Mouse (Mus musculus): ENCODE measurements around the gene Tnfsf13b. TPM values are rescaled to one million over a fixed set of nuclear protein-coding genes. Genes with fewer than 3 reads are reported as not detected.

Gene Tnfsf13b
- polyA plus RNA-seq, 1 experiment from 2014 or later = 0.23 TPM

GRCm38 (mm10) chr8:9978475-9979230 is 27.6 kb upstream of the Tnfsf13b start:
- WGBS = 62% methylated on average over 18 of the region's 18 CpGs
- no peak for ATAC-seq

GRCm38 (mm10) chr8:9979746-9980145 is 26.5 kb upstream of the Tnfsf13b start:
- WGBS = 86% methylated on average over 1 of the region's 1 CpGs
- no peak for ATAC-seq
- Histone ChIP-seq H3K9ac (ENCODE audit: low read depth, low read length) (no peak overlapping the region), H3K27ac (ENCODE audit: low read length) (no peak overlapping the region), H3K36me3 (ENCODE audit: control insufficient read depth, insufficient read depth, low read length) (no peaks in the 10 kb centered on the region), H3K4me3 (ENCODE audit: low read depth, low read length) (no peak overlapping the region), H3K27me3 (ENCODE audit: control insufficient read depth, insufficient read depth, low read depth, low read length) (no peaks in the 10 kb centered on the region), H3K9me3 (replicated peaks; ENCODE audit: control insufficient read depth, low read length, poor library complexity, severe bottlenecking) (no peaks in the 10 kb centered on the region), H3K4me1 (ENCODE audit: control insufficient read depth, insufficient read depth, low read length) (peaks cover 30% of the 10 kb centered on the region), H3K4me2 (ENCODE audit: low read length) (no peak overlapping the region)

More at GRCm38 (mm10) chr8:9978475-9979230, 27.6 kb upstream of the Tnfsf13b start:
- peaks cover 30% of the 10 kb centered on the region for H3K4me1 ChIP-seq (ENCODE audit: control insufficient read depth, insufficient read depth, low read length)
- peak overlapping the region; percentile 58 for H3K4me2 ChIP-seq (ENCODE audit: low read length)
- H3K9me3 ChIP-seq (replicated peaks; ENCODE audit: control insufficient read depth, low read length, poor library complexity, severe bottlenecking) = no peaks in the 10 kb centered on the region
- H3K27ac ChIP-seq (ENCODE audit: low read length) = no peak overlapping the region
- peak overlapping the region; percentile 91 for H3K9ac ChIP-seq (ENCODE audit: low read depth, low read length)
- peak overlapping the region; percentile 67 for H3K4me3 ChIP-seq (ENCODE audit: low read depth, low read length)
- no peaks in the 10 kb centered on the region for H3K27me3 ChIP-seq (ENCODE audit: control insufficient read depth, insufficient read depth, low read depth, low read length)
- H3K36me3 ChIP-seq (ENCODE audit: control insufficient read depth, insufficient read depth, low read length) = no peaks in the 10 kb centered on the region

GRCm38 (mm10) chr8:9980188-9980587 is 26.1 kb upstream of the Tnfsf13b start:
- Histone ChIP-seq H3K36me3 (ENCODE audit: control insufficient read depth, insufficient read depth, low read length) (no peaks in the 10 kb centered on the region), H3K4me3 (ENCODE audit: low read depth, low read length) (no peak overlapping the region), H3K4me2 (ENCODE audit: low read length) (no peak overlapping the region), H3K27me3 (ENCODE audit: control insufficient read depth, insufficient read depth, low read depth, low read length) (no peaks in the 10 kb centered on the region), H3K27ac (ENCODE audit: low read length) (no peak overlapping the region), H3K9ac (ENCODE audit: low read depth, low read length) (no peak overlapping the region), H3K9me3 (replicated peaks; ENCODE audit: control insufficient read depth, low read length, poor library complexity, severe bottlenecking) (no peaks in the 10 kb centered on the region), H3K4me1 (ENCODE audit: control insufficient read depth, insufficient read depth, low read length) (peaks cover 26% of the 10 kb centered on the region)
- no peak for ATAC-seq

GRCm38 (mm10) chr8:10004115-10004514 is 2.2 kb upstream of the Tnfsf13b start:
- peaks cover 4% of the 10 kb centered on the region; the same call in 1 of the 2 replicates for H3K4me1 ChIP-seq (ENCODE audit: control insufficient read depth, insufficient read depth, low read length)
- no peak overlapping the region for H3K27ac ChIP-seq (ENCODE audit: low read length)
- no peak overlapping the region for H3K4me3 ChIP-seq (ENCODE audit: low read depth, low read length)
- ATAC-seq = no peak
- H3K36me3 ChIP-seq (ENCODE audit: control insufficient read depth, insufficient read depth, low read length) = no peaks in the 10 kb centered on the region
- H3K9me3 ChIP-seq (replicated peaks; ENCODE audit: control insufficient read depth, low read length, poor library complexity, severe bottlenecking) = no peaks in the 10 kb centered on the region
- WGBS = 81% methylated on average over 7 of the region's 7 CpGs
- H3K9ac ChIP-seq (ENCODE audit: low read depth, low read length) = no peak overlapping the region
- no peak overlapping the region for H3K4me2 ChIP-seq (ENCODE audit: low read length)
- H3K27me3 ChIP-seq (ENCODE audit: control insufficient read depth, insufficient read depth, low read depth, low read length) = peaks cover 4% of the 10 kb centered on the region; the same call in 1 of the 2 replicates

GRCm38 (mm10) chr8:10006986-10007659 is 856 bp downstream of the Tnfsf13b start:
- Histone ChIP-seq H3K4me2 (ENCODE audit: low read length) (peak overlapping the region; percentile 78), H3K4me3 (ENCODE audit: low read depth, low read length) (peak overlapping the region; percentile 45), H3K27me3 (ENCODE audit: control insufficient read depth, insufficient read depth, low read depth, low read length) (peaks cover 4% of the 10 kb centered on the region; the same call in 1 of the 2 replicates), H3K36me3 (ENCODE audit: control insufficient read depth, insufficient read depth, low read length) (no peaks in the 10 kb centered on the region), H3K4me1 (ENCODE audit: control insufficient read depth, insufficient read depth, low read length) (peaks cover 4% of the 10 kb centered on the region; the same call in 1 of the 2 replicates), H3K9me3 (replicated peaks; ENCODE audit: control insufficient read depth, low read length, poor library complexity, severe bottlenecking) (no peaks in the 10 kb centered on the region), H3K27ac (ENCODE audit: low read length) (no peak overlapping the region), H3K9ac (ENCODE audit: low read depth, low read length) (peak overlapping the region; percentile 65)
- 5% methylated on average over 29 of the region's 29 CpGs for WGBS
- peak; percentile 82 for ATAC-seq

GRCm38 (mm10) chr8:10007660-10008028 is 1.4 kb downstream of the Tnfsf13b start:
- H3K9ac ChIP-seq (ENCODE audit: low read depth, low read length) = no peak overlapping the region

GRCm38 (mm10) chr8:10016252-10016651 is 10.0 kb downstream of the Tnfsf13b start:
- Histone ChIP-seq H3K9me3 (replicated peaks; ENCODE audit: control insufficient read depth, low read length, poor library complexity, severe bottlenecking) (no peaks in the 10 kb centered on the region), H3K27me3 (ENCODE audit: control insufficient read depth, insufficient read depth, low read depth, low read length) (no peaks in the 10 kb centered on the region), H3K27ac (ENCODE audit: low read length) (no peak overlapping the region), H3K4me3 (ENCODE audit: low read depth, low read length) (no peak overlapping the region), H3K9ac (ENCODE audit: low read depth, low read length) (no peak overlapping the region), H3K36me3 (ENCODE audit: control insufficient read depth, insufficient read depth, low read length) (no peaks in the 10 kb centered on the region), H3K4me1 (ENCODE audit: control insufficient read depth, insufficient read depth, low read length) (peaks cover 2% of the 10 kb centered on the region; the same call in 1 of the 2 replicates), H3K4me2 (ENCODE audit: low read length) (no peak overlapping the region)
- no peak for ATAC-seq
- 88% methylated on average over 1 of the region's 1 CpGs for WGBS

More at GRCm38 (mm10) chr8:10007660-10008028, 1.4 kb downstream of the Tnfsf13b start:
- no peak for ATAC-seq
- 38% methylated on average over 6 of the region's 6 CpGs for WGBS
- peak overlapping the region; percentile 45 for H3K4me3 ChIP-seq (ENCODE audit: low read depth, low read length)
- H3K27ac ChIP-seq (ENCODE audit: low read length) = no peak overlapping the region
- no peaks in the 10 kb centered on the region for H3K9me3 ChIP-seq (replicated peaks; ENCODE audit: control insufficient read depth, low read length, poor library complexity, severe bottlenecking)
- H3K36me3 ChIP-seq (ENCODE audit: control insufficient read depth, insufficient read depth, low read length) = no peaks in the 10 kb centered on the region
- H3K4me1 ChIP-seq (ENCODE audit: control insufficient read depth, insufficient read depth, low read length) = peaks cover 4% of the 10 kb centered on the region; the same call in 1 of the 2 replicates
- peaks cover 4% of the 10 kb centered on the region; the same call in 1 of the 2 replicates for H3K27me3 ChIP-seq (ENCODE audit: control insufficient read depth, insufficient read depth, low read depth, low read length)
- H3K4me2 ChIP-seq (ENCODE audit: low read length) = peak overlapping the region; percentile 78

GRCm38 (mm10) chr8:10017231-10017630 is 11.0 kb downstream of the Tnfsf13b start:
- Histone ChIP-seq H3K36me3 (ENCODE audit: control insufficient read depth, insufficient read depth, low read length) (no peaks in the 10 kb centered on the region), H3K27ac (ENCODE audit: low read length) (no peak overlapping the region), H3K9me3 (replicated peaks; ENCODE audit: control insufficient read depth, low read length, poor library complexity, severe bottlenecking) (no peaks in the 10 kb centered on the region), H3K27me3 (ENCODE audit: control insufficient read depth, insufficient read depth, low read depth, low read length) (no peaks in the 10 kb centered on the region), H3K9ac (ENCODE audit: low read depth, low read length) (no peak overlapping the region), H3K4me3 (ENCODE audit: low read depth, low read length) (no peak overlapping the region), H3K4me1 (ENCODE audit: control insufficient read depth, insufficient read depth, low read length) (peaks cover 2% of the 10 kb centered on the region; the same call in 1 of the 2 replicates), H3K4me2 (ENCODE audit: low read length) (no peak overlapping the region)
- no peak for ATAC-seq
- 53% methylated on average over 3 of the region's 3 CpGs for WGBS

All from midbrain, embryonic 16.5 days (tissue).